Mouse (Mus musculus) large intestine, adult 2 months (tissue): ENCODE measurements around the gene Slc5a8. TPM values are rescaled to one million over a fixed set of nuclear protein-coding genes. Genes with fewer than 3 reads are reported as not detected.

Experiments used
- DNase-seq: peaks from one replicate; pipeline ENCODE4 v3.0.0-alpha.2; 2012; ENCODE audit warnings: low read depth, low spot score
- WGBS: fragments of 180-500 bp; shearing (Covaris S2); methylation state at CpG from one replicate; pipeline ENCODE4 v1.1.7; 2018; 5-methylcytosine and 5-hydroxymethylcytosine counted together
- polyA plus RNA-seq: library from polyadenylated mRNA; depleted of rRNA; stranded (reverse); fragments of >200 nt; gene quantifications from 2 replicates; pipeline ENCODE4 v1.2.3, GENCODE M21; 2012; rRNA removed

Slc5a8 gene
- 31.5 and 38.7 TPM in 2 replicates for polyA plus RNA-seq

DNA sequence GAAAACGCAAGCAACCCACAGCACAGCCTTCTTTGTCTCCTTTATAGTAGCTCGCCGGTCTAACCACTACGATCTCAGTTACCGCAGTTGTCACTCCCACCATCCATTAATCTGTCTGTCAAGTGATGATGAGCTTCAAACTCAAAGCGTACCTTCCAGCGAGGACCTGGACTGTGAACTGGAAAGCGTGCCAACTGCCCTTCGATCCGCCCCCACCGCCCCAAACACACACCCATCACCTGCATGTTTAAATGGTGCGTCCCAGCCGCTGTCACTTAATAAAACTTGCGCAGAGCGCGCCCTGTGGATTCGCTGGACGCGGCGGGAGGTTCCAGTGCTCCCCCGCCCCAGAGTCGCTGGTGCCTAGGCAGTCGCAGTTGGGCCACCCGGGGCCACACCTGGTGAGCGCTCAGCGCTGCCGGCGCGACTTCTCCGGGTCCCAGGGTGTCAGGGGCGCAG lies at the start of gene Slc5a8:
Slc5a8 (plus strand) TSS at position 361 of the 459 bp plus-strand sequence.
- WGBS: 3% methylated on average over 31 of the region's 31 CpGs
- peak; percentile 54 for DNase-seq

DNA sequence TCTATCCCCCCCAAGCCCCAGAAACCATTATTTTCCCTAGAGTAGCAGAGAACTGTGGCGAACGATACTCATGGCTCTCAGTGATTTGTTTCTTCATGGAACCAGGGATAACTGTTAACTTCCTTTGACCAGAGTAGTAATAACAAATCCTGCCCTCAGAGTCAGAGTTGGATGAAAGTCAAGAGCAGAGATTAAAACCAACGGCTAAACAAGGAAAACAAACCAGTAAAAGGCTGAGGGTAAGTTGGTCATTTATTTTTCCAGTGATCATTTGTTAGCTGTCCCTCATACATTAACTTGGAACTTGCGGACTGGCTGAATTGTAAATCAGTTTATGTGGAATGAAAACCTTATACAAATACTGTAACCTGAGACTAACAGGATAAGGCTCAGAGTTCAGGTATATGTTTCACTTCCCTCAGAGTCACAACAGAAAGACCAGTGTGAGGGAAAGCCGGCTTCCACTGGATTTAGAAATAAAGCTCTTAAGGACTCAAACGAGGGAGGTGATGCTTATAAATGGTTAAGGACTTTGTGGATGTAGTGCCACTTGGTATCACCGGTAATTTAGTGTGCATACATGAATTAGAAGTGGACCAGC lies 36.8 kb upstream of the Slc5a8 start:
- no peak for DNase-seq
- 29% methylated on average over 7 of the region's 7 CpGs for whole genome bisulfite sequencing

DNA sequence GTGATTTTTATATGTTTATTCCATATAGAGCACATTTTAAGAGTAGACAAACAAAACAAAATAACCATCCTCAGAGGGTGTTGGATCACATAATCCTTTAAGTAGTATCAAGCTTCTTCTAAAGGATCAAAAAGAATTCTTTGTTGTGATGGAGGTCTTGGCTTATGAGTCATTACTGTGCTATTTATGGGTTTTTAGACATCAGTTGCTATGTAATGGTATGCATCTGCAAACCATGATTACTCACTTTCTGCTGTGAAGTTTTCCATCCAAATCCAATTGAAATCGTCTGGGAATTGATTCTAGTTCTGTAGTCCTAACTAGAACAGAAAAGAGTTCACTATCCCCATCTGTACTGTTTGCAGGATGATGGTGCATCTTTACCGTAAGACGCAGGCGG lies 35.8 kb upstream of the Slc5a8 start:
- DNase-seq: no peak
- 87% methylated on average over 4 of the region's 4 CpGs for WGBS

DNA sequence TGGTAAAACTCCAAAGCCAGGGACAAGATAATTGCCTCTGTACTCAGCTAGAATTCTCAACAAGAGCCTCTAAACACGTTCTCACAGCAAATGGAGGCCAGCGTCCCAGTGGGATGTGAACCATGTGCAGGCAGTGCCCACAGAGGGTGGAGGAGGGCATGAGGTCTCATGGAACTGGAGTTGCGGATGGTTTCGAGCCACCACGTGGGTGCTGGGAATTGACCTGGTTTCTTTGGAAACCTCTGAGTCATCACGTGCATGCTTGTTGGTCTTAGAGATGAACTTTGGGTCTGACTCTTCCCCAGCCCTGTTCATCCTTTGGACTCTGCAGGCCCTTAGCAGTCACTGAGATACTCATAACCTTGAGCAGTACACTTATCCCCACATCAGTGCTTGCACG lies 32.5 kb upstream of the Slc5a8 start:
- 84% methylated on average over 7 of the region's 7 CpGs for WGBS
- no peak for DNase-seq

DNA sequence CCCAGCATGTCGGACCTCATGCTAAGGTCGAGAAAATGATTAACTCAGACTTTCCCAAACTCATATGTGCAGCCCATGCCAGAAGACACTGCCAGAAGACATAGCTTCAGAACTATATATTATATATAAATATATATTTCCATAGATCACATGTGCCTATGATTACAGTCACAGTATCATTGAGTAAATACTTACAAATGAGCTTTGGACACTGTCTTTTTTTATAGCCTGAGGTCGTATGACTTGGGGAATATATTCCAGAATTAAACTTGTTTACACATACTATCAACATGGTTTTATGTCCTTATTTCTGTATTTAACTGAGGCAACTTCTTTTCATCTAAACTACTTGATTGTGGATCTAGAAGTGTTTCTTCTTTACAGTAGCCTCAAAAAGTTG lies 24.9 kb upstream of the Slc5a8 start:
- 20% methylated on average over 3 of the region's 3 CpGs for WGBS
- DNase-seq: no peak

GRCm38 (mm10) chr10:88861416-88861815 lies 24.4 kb upstream of the Slc5a8 start:
- no peak for DNase-seq

- WGBS: 39% methylated on average over 5 of the region's 5 CpGs
- no peak for DNase-seq
Observed at GRCm38 (mm10) chr10:88862293-88862692, 23.5 kb upstream of the Slc5a8 start.

- WGBS: 67% methylated on average over 2 of the region's 2 CpGs
- no peak for DNase-seq
Observed at GRCm38 (mm10) chr10:88866017-88866416, 19.8 kb upstream of the Slc5a8 start.

DNA sequence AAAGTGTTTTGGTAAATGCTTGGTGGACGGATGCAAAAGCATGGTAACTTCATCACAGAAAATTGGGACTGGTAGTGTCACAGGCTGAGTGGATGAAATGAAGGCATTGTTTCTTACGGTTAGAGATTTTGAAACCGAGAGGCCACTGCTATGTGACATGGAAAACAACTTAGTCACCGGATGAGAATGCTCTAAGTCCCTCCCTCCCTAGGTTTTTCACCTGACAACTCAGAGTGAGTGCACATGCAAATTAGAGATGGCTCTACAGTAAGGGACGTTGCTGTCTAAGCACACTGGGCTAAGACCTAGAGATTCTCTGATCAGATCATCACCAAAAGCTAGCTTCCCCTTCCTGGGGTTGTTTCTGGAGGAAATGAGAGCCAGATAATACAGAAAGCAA lies 10.9 kb upstream of the Slc5a8 start:
- DNase-seq: no peak
- 51% methylated on average over 5 of the region's 5 CpGs for WGBS

- 88% methylated on average over 7 of the region's 7 CpGs for WGBS
- no peak for DNase-seq
Observed at GRCm38 (mm10) chr10:88877421-88877820, 8.4 kb upstream of the Slc5a8 start.

DNA sequence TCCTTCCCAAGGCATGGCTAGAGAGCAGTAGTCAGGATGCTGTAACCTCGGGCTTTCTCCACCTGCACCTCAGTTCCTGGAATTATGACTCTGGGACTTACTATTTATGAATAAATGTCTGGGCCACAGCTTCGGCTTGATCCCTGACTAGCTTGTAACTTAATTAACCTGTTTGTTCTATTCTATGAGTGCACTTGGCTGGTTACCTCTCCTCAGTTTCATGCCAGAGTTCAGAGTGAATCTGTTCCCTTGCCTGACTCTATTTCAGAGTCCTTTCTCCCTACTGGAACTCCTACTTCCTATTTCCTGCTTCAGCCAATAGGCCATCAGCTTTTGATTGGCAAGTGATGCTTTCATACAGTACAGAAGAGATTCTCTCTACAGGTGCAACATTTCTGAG lies 2.1 kb upstream of the Slc5a8 start:
- DNase-seq: no peak
- WGBS: 76% methylated on average over 2 of the region's 2 CpGs

- no peak for DNase-seq
- 82% methylated on average over 6 of the region's 6 CpGs for WGBS
Observed at GRCm38 (mm10) chr10:88884836-88885235, 956 bp upstream of the Slc5a8 start.

DNA sequence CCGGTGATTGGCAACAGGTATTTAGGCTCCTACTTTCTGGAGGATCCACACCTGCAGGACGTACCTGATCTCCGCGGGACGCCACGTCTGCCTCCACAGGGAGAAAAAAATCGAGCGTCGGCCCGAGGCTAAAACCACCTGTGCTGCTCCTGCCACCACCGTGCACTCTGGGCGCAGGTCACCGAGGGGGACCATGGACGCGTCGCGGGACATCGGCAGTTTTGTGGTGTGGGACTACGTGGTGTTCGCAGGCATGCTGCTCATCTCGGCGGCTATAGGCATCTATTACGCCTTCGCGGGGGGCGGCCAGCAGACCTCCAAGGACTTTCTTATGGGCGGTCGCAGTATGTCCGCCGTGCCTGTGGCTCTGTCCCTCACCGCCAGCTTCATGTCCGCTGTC lies 322 bp downstream of the Slc5a8 start:
- DNase-seq: no peak
- WGBS: 2% methylated on average over 32 of the region's 32 CpGs

GRCm38 (mm10) chr10:88888376-88888775 lies 2.6 kb downstream of the Slc5a8 start:
- 50% methylated on average over 2 of the region's 2 CpGs for WGBS
- DNase-seq: no peak

- 83% methylated on average over 7 of the region's 7 CpGs for WGBS
- no peak for DNase-seq
Observed at GRCm38 (mm10) chr10:88891410-88891809, 5.6 kb downstream of the Slc5a8 start.

DNA sequence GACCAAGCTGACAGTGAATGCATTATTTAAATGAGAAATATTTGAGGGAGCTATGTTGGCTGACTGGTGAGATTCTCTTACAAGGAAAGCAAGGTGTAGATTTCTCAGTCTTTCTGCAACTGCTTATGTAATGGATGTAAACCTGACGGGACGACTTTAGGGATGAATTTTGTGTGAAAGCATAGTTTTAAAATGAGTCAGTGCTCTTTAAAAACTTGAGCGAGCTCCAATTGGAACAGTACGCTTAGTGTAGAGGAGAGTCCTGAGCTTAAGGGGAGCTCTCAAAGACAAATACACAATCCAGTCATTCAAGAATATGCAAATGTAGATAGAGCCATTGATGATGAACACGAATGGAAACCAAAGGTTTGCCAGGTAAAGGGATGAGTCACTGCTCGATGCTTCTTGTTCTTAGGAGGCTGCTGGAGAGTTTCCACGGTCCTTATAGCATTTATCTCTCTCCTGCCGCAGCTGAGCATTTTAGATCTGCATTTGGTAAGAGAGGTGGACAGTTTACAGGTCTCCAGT lies 6.8 kb downstream of the Slc5a8 start:
- WGBS: 81% methylated on average over 8 of the region's 8 CpGs
- no peak for DNase-seq

DNA sequence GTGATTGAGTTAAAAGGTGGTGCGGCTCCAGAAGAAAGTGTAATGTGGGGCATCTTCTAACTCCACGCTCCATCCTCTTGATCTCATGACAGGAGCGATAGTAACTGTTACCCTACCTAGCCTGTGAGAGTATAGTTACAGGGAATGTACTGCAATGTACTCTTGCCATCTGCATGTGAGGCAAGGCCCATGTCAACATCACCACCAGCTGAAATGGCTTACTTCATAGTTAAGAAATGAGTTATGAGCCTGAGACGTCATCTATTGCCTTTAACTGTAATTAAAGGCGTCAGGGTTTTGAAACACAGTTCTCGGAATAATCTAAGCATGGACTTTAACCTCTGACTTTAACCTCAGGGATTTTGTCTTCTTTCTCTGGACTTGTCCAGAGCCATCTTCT lies 11.2 kb downstream of the Slc5a8 start:
- DNase-seq: no peak
- WGBS: 55% methylated on average over 6 of the region's 6 CpGs

DNA sequence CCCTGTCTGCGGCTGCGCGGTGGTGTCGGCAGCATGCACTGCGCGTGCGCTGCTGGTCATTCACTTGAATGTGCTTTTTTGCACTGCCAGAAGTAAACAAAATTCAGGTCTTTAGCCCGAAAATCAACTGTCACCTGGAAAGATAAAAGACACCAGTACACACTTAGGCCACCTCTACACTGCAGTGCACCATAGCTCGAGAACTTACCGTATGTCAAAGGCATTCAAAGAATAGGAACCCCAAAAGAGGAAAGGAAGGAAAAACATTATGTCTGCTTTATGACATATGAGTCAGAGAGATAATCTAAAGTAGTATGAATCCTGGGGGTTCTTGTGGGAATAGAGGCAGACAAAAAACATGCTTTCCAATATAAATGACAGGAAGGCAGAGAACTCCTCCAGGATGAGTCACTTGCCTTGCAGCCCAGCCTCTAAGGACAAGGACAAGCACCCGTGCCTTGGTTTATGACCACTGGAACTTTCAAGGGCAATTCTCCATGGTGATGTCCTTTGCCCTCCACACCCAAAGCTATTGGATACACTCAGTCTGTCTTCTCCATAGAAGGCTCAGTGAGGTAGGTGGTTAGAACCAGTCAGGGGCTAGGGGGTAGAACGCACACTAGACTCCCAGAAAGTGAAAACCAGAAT lies 64.0 kb downstream of the Slc5a8 start:
- peak; percentile 57 for DNase-seq
- WGBS: 76% methylated on average over 12 of the region's 12 CpGs

DNA sequence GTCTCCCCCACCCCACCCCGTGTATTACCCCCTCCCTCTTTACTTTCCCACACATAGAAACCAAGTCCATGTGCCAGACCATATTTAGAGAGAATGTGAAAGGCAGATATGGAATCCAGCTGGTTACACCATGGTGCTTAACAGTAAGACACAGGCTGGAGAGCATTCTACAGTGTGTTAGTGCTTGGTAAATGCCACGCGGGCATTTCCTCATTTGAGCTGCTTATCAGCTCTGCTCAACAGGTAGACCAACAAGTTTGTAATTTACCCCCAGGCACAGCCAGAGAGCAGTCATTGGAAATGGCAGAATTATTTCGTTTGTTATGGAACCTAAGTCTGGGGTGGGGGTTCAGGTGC lies 64.5 kb downstream of the Slc5a8 start:
- 33% methylated on average over 4 of the region's 4 CpGs for WGBS

GRCm38 (mm10) chr10:88960791-88961190 lies 75.0 kb downstream of the Slc5a8 start:
- 69% methylated on average over 5 of the region's 5 CpGs for WGBS
- no peak for DNase-seq

More for the DNA sequence above, 64.5 kb downstream of the Slc5a8 start:
- no peak for DNase-seq

GRCm38 (mm10) chr10:88968586-88968985 lies 82.8 kb downstream of the Slc5a8 start:
- no peak for DNase-seq
- 87% methylated on average over 5 of the region's 5 CpGs for WGBS
